Mouse (Mus musculus): Measurements from ENCODE around the gene Arhgap27. TPM values are rescaled to one million over a fixed set of nuclear protein-coding genes. Genes with fewer than 3 reads are reported as not detected.

Arhgap27 gene
- polyA plus RNA-seq, 1 experiment from 2014 or later = 2.2 TPM

DNA sequence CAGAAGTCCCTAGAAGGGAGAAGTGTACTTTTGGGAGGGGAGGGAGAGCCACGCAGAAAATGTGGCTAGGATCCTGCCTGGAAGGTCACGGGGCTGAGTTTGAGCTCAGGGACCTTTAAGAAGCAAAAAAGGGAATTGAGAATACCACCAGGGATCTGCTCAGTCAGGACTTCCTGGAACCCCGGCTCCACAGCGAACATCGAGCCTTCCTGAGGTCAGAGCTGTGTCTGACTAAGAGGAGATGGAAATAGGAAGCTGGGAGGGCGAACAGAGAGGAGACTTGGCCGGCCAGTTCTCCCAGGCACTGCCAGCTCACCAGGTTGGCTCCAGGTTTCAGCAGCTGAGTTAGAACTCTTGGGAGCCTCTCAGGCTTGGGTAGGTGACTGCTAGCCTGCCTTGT lies 81.7 kb downstream of the Arhgap27 start:
- H3K4me1 ChIP-seq = peaks cover 5% of the 10 kb centered on the region; the same call in 1 of the 2 replicates
- H3K4me3 ChIP-seq = no peak overlapping the region
- H3K27me3 ChIP-seq = no peaks in the 10 kb centered on the region
- H3K36me3 ChIP-seq (ENCODE audit: poor library complexity, severe bottlenecking) = no peaks in the 10 kb centered on the region
- no peak for ATAC-seq
- no peaks in the 10 kb centered on the region for H3K9me3 ChIP-seq (replicated peaks)
- H3K4me2 ChIP-seq = no peak overlapping the region
- H3K9ac ChIP-seq = no peak overlapping the region
- WGBS = 87% methylated on average over 7 of the region's 7 CpGs
- no peak overlapping the region for H3K27ac ChIP-seq

Other genes starting within 250 kb of the Arhgap27 start
- gene Hexim1, start 247.5 kb downstream of the Arhgap27 start, polyA plus RNA-seq (2015; fragmentation: Nextera tagmentation; extraction: Ambion mirVana) = 3.3 and 4.1 TPM in 2 replicates
- 13.4 and 13.9 TPM in 2 replicates for gene Hexim2, start 231.3 kb downstream of the Arhgap27 start, polyA plus RNA-seq (2015; fragmentation: Nextera tagmentation; extraction: Ambion mirVana)
- gene Fmnl1, start 192.6 kb downstream of the Arhgap27 start, polyA plus RNA-seq (2015; fragmentation: Nextera tagmentation; extraction: Ambion mirVana) = 0.76 and 0.92 TPM in 2 replicates
- gene 1700023F06Rik, start 155.1 kb downstream of the Arhgap27 start, polyA plus RNA-seq (2015; fragmentation: Nextera tagmentation; extraction: Ambion mirVana) = 0.37 and 0.54 TPM in 2 replicates
- gene Spata32, start 145.3 kb downstream of the Arhgap27 start, polyA plus RNA-seq (2015; fragmentation: Nextera tagmentation; extraction: Ambion mirVana) = not detected in 2 replicates
- gene Map3k14, start 96.2 kb downstream of the Arhgap27 start, polyA plus RNA-seq (2015; fragmentation: Nextera tagmentation; extraction: Ambion mirVana) = 2.8 and 4.5 TPM in 2 replicates
- 7.7 and 8.0 TPM in 2 replicates for gene Plekhm1, start 49.0 kb upstream of the Arhgap27 start, polyA plus RNA-seq (2015; fragmentation: Nextera tagmentation; extraction: Ambion mirVana)
- not detected in 2 replicates for gene Lrrc37a, start 140.9 kb upstream of the Arhgap27 start, polyA plus RNA-seq (2015; fragmentation: Nextera tagmentation; extraction: Ambion mirVana)